Mouse (Mus musculus) megakaryocyte, embryonic 14.5 days (primary cell): ENCODE results near the gene Mapkap1. TPM values are rescaled to one million over a fixed set of nuclear protein-coding genes. Genes with fewer than 3 reads are reported as not detected.

Experiments used
- H3K27me3 ChIP-seq: replicated peaks from 2 replicates; pipeline ENCODE3; 2012; ENCODE audit warnings: inconsistent platforms
- H3K36me3 ChIP-seq: replicated peaks from 2 replicates; pipeline ENCODE3; 2012; ENCODE audit warnings: low read length, inconsistent platforms, mixed read lengths
- H3K4me1 ChIP-seq: 2 replicates; pipeline ENCODE4 v1.6.1; 2012; ENCODE audit warnings: inconsistent platforms
- H3K4me3 ChIP-seq: replicated peaks from 2 replicates; pipeline ENCODE3; 2012; ENCODE audit warnings: moderate library complexity, mild to moderate bottlenecking, inconsistent platforms
- H3K9me3 ChIP-seq: 2 replicates; pipeline ENCODE4 v1.6.1; 2012; ENCODE audit warnings: inconsistent platforms
- FLI1 ChIP-seq: IDR thresholded peaks from 2 replicates; pipeline ENCODE4 v1.6.1; 2012; ENCODE audit warnings: low read length, inconsistent platforms, mixed read lengths
- GATA1 ChIP-seq: IDR thresholded peaks from 3 replicates; pipeline ENCODE4 v1.6.1; 2012; ENCODE audit warnings: mixed read lengths, low read length, inconsistent platforms, borderline replicate concordance
- polyA plus RNA-seq: library from polyadenylated mRNA; stranded (reverse); fragments of >175 nt; gene quantifications from 2 replicates; pipeline ENCODE4 v1.2.3, GENCODE M21; 2012; ENCODE audit warnings: low replicate concordance; ENCODE audit not compliant: insufficient read depth

Gene Mapkap1
- polyA plus RNA-seq, 1 experiment: 72.5 TPM

DNA sequence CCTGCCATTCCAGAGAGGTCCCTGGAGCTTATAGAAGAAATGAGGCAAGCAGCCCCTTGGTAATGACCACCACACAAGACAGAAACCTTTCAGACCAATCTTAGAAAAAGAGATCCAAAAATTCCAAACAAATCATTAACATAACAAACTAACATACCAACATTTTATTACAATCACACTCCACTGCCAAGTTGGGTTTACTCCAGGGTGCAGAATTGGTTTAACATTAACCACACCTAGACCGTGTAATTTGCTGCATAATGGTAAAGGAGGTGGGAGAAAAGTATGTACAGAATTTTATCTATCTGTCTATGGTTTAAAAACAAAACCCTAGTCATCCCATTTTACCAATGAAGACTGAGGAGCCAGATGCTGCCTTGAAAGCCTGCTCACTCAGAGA, 160.0 kb downstream of the Mapkap1 start:
- Histone ChIP-seq H3K27me3 (no peaks in the 10 kb centered on the region), H3K9me3 (no peaks in the 10 kb centered on the region), H3K4me3 (no peak overlapping the region), H3K36me3 (peaks cover 31% of the 10 kb centered on the region), H3K4me1 (peaks cover 21% of the 10 kb centered on the region)
- no peak for TF ChIP-seq FLI1
- TF ChIP-seq GATA1: no peak

DNA sequence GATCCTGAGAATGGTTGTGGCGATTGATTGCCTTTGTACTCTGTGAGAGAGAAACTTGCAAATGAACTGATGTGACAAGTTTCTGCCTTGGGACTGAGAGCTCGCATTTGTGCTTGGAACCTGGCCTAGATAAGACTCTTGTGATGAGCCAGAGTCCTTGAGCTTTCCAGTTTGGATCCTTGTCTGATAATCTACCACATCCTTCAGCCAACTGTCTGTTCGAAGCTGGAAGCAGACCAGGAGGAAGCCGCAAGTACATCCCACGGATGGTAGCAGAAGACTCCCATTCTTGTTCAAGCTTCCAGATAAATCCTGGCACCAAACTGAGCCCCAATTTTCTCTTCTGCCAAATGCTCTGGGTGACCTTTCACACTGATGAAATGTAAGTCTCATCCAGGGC, 162.6 kb downstream of the Mapkap1 start:
- H3K27me3 ChIP-seq: no peaks in the 10 kb centered on the region
- H3K36me3 ChIP-seq: peaks cover 34% of the 10 kb centered on the region
- no peaks in the 10 kb centered on the region for H3K9me3 ChIP-seq
- H3K4me3 ChIP-seq: no peak overlapping the region
- TF ChIP-seq FLI1 (no peak), GATA1 (no peak)
- H3K4me1 ChIP-seq: no peaks in the 10 kb centered on the region; the same call in 1 of the 2 replicates

DNA sequence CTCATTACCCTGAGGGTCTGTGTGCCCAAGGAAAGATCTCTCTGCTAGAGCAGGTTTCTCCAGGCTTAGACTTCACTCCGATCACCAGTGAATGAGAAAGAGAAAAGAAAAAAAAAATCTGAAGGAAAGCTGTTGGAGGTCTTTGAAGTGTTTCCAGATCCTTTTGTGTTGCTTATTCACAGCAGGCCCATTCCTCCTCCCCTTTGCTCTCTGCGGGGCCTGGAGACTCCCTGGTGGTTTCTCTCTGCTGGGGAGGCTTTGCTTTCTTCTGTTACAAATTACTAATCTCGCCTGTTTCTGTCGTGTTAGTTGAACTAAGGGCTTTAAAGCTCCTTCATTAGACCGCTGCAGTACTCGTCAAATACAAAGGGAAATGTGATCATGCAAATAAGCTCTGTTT, 163.8 kb downstream of the Mapkap1 start:
- no peaks in the 10 kb centered on the region; the same call in 1 of the 2 replicates for H3K4me1 ChIP-seq
- peaks cover 32% of the 10 kb centered on the region for H3K36me3 ChIP-seq
- no peak for TF ChIP-seq GATA1
- TF ChIP-seq FLI1: no peak
- no peak overlapping the region for H3K4me3 ChIP-seq
- no peaks in the 10 kb centered on the region for H3K27me3 ChIP-seq
- H3K9me3 ChIP-seq: no peaks in the 10 kb centered on the region

DNA sequence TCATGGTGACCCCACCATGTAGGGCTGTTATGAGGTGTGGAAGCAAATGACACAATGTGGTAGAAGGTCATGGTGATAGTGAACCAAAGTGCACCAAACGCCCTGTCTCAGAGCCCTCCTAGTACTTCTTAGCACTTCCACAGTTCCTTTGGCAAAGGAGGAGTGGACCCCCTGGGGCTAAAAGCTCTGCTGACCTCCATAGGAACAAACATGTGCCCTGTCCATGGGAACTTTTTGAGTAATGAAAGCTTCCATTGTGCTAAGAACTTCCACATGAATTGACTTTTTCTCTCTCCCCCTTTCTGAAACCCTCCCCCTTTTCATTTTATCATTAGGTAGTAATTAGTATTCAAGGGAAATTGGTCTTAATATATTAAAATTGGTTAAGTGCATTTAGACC, 164.5 kb downstream of the Mapkap1 start:
- peaks cover 28% of the 10 kb centered on the region for H3K36me3 ChIP-seq

DNA sequence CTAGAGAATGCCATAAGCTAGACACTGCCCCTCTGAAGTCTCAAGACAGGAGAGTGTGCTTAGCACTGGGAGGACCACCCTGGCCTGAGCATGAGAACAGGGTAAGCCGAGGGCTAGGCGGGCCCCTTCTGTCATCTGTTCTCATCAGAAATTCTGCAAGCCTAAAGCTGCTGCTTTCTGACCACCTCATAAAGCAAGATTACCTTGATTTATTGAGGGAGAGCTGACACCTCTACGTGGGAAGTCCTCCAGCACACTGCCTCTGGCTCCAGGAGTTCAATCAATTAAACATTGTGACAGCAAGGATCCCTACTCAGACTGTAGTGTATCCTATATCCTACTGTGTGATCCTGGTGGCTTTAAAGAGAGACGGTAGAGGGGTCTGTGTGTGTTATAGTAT, 166.5 kb downstream of the Mapkap1 start:
- TF ChIP-seq GATA1 (no peak), FLI1 (no peak)
- no peaks in the 10 kb centered on the region for H3K9me3 ChIP-seq
- H3K4me1 ChIP-seq: no peaks in the 10 kb centered on the region; the same call in 1 of the 2 replicates
- H3K4me3 ChIP-seq: no peak overlapping the region
- peaks cover 27% of the 10 kb centered on the region for H3K36me3 ChIP-seq
- no peaks in the 10 kb centered on the region for H3K27me3 ChIP-seq

More for the DNA sequence above, 164.5 kb downstream of the Mapkap1 start:
- Histone ChIP-seq H3K4me3 (no peak overlapping the region), H3K4me1 (no peaks in the 10 kb centered on the region; the same call in 1 of the 2 replicates), H3K9me3 (no peaks in the 10 kb centered on the region), H3K27me3 (no peaks in the 10 kb centered on the region)
- TF ChIP-seq GATA1: no peak
- no peak for TF ChIP-seq FLI1

DNA sequence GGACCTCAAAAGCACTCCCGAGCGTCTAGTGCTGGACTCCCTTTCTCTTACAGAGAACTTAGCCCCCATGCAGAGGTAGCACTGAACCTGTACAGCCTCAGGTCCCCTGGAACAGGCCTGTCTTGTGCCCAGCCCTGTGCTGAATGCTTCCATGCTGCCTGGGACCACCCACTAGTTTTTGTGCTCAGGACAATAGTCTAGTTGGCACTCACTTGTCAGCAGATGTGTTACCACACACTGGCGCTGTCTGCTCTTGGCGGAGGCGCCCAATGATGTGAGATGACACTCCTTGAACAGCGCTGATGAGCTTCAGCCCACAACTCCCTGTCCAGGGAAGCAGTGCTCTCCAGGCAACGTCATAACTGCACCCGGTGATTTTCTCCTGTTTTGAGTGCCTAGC, 182.0 kb downstream of the Mapkap1 start:
- H3K27me3 ChIP-seq: no peaks in the 10 kb centered on the region
- H3K36me3 ChIP-seq: peaks cover 60% of the 10 kb centered on the region
- H3K4me3 ChIP-seq: no peak overlapping the region
- no peaks in the 10 kb centered on the region for H3K9me3 ChIP-seq
- TF ChIP-seq GATA1 (no peak), FLI1 (no peak)
- H3K4me1 ChIP-seq: no peaks in the 10 kb centered on the region

DNA sequence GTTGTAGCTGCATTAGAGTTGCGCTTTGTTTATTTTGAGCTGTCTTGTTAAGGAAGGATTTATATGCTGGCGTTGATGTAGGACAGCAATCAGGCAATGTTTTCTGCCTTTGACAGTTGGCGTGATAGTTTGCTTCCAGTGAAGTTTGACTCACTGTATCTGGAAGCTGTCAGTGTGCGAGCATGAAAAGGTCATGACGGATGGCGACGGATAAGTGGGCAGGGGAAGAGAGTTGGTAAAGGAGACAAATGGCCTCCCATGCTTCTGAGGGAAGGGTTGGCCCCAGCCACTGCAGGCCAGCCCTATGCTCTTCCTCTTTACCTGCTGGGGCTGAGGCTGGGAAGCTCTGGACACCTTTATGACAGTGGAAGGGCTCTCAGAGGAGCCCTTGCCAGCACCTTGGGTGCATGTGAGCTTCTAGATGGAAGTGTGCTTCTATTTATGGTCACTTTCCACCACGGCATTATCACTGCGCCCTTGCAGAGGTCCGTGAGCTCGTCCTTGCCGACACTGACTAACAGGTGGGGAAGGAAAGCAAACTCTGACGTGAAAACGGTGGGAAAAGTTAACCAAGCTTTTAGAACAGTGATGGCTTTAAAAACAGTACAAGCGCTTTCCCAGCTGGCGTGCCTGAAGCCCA, 185.3 kb downstream of the Mapkap1 start:
- TF ChIP-seq GATA1 (no peak), FLI1 (no peak)
- Histone ChIP-seq H3K36me3 (peaks cover 32% of the 10 kb centered on the region), H3K4me1 (no peaks in the 10 kb centered on the region), H3K9me3 (no peaks in the 10 kb centered on the region), H3K4me3 (no peak overlapping the region), H3K27me3 (no peaks in the 10 kb centered on the region)

DNA sequence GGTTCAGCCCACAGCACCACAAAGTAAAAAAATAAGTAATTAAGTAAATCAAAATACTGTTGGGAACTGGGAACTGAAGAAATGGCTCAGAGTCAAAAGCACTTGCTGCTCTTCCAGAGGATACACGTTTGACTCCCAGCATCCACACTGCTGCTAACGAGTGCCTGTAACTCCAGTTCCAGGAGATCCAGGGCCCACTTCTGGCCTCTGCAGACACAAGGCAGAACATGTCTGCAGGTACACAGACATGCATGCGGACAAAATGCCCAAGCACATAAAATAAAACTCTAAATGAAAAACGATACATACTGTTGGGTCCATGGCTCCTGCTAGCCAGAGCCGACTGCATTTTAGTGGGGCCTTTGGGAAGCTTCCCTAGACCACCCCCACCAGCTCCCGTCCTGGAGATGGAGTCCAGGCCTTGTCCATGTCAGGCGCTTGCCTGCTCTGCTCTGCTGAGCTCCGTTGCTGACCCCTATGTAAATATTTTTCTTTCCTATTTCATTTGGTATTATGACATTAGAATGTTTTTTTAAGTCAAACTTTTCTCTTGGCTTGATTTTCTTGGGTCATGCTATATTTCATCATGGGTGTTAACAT, 185.9 kb downstream of the Mapkap1 start:
- no peaks in the 10 kb centered on the region for H3K9me3 ChIP-seq
- H3K27me3 ChIP-seq: no peaks in the 10 kb centered on the region
- no peak overlapping the region for H3K4me3 ChIP-seq
- TF ChIP-seq GATA1 (no peak), FLI1 (no peak)
- H3K36me3 ChIP-seq: peaks cover 31% of the 10 kb centered on the region
- H3K4me1 ChIP-seq: no peaks in the 10 kb centered on the region

DNA sequence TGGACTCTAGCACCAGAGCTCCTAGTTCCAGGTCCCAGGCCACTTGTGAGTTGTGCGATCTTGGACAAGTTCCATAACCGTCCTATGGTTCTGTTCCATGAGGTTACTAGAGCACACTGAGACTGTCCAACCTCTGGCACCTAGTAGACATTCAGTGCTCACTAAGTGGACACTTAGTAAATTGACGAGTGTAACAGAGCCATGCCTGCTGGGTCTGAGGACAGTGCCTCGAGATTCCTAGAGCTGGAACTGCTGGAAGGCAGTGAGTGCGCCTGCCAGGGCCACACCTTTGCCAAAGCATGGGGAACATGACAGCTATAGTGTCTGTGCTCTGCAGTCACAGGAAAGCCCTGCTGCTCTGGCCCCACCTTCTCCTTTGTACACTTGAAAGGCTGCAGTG, 187.4 kb downstream of the Mapkap1 start:
- no peaks in the 10 kb centered on the region for H3K27me3 ChIP-seq
- H3K4me3 ChIP-seq: no peak overlapping the region
- no peaks in the 10 kb centered on the region for H3K4me1 ChIP-seq
- TF ChIP-seq FLI1: no peak
- TF ChIP-seq GATA1: no peak
- no peaks in the 10 kb centered on the region for H3K9me3 ChIP-seq
- H3K36me3 ChIP-seq: peaks cover 37% of the 10 kb centered on the region

DNA sequence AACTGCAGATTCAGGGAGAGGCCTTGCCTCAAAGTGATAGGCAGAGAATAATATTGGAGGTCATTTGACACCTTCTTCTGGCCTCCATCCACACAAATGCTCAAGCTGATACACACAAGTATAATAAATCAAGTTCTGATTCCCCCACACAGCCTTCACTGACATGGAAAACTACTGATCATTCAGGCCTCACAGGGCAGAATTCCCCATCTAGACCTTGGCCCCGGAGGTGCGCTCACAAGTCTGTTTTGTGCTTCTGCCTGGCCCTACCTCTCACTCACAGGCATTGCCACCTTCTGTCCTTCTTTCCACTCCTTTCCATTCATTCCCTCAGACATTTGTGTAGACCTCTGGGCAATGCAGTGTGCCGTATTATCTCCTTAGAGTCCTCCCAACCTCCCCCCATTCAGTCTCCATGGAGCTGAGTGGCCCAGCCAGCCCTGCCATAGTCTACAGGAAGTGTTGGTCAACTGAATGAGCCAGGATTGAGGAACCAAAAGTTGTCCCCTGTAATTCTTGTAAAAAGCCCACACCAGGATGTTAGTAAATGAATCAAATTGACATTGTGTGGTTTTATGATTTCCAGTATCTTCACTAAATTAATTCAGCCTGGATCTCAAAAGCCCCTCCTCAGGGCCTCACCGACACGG, 193.2 kb downstream of the Mapkap1 start:
- peaks cover 50% of the 10 kb centered on the region for H3K36me3 ChIP-seq
- TF ChIP-seq GATA1 (no peak), FLI1 (no peak)
- H3K9me3 ChIP-seq: no peaks in the 10 kb centered on the region
- no peak overlapping the region for H3K4me3 ChIP-seq
- H3K27me3 ChIP-seq: no peaks in the 10 kb centered on the region
- peaks cover 7% of the 10 kb centered on the region for H3K4me1 ChIP-seq
